Mouse (Mus musculus): ENCODE measurements at regions not wholly inside any gene's neighbourhood (a gene's known extent, or its start where the extent isn't known, plus 50 kb on each side); places are given as distances from the start of the nearest gene placed in this dataset.

DNA sequence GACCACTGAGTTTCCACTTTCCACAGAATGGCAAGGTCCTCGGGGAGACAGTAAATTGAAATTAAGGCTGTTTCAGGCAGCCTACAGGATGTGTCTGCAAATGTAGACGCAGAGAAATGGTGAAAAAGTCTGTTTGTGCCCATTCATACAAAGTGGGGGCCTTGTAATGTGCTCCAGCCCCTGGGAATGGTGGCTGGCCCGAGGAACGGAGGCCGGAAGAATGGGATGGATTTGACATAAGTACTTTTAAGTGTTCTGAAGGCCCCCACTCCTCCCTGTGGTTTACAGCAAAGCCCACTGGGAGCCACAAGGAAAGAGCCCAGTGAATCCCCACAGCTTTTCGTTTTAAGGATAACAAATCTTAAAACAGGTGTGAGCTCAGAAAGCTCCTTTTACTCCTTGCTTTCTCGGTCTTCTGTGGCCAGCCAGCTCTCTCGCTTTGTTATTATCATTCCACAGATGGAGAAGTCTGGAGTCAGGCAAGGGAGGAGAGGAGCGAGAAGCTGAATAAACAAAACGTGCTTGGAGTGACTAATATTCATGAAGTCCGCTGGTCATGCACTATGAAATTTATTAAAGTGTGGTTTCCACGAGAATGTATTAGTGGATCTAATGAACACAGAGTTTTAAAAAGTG, 337.7 kb downstream of the Hlx start:
- no peak for DNase-seq (ENCODE audit: low spot score in 2 of 2)

DNA sequence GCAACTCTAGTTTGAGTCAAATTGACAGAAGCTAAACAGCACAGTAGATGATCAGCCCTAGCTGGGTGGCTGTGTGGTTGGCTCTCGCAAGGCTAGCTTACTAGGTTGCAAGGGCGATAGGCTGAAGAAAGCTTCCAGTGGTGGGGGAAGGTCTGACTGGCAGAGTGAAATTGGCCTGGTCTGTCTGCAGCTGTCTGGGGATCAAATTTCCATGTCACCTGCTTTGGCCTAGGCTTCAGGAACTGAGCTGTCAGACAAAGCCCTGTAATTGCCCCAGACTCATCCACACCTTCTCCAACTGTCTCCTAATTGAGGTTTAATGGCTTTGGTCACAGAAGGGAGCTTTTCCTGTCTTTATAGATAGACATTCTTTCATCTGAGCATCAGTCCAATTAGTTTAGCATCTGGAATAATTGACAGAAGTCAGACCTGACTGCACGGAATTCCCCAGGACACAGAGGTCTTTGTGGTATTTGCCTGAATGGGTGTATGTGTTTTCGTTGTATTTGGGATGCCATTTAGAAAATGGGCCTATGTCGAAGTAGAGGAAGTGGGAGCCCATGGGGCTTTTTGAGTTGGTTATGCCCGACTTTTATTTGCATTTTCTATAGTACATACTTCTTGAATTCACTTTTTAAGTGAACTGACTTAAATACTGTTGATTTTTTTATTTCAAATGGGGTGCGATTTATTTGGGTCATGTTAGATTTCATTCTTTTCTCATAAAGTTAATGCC, 348.2 kb downstream of the Hlx start:
- DNase-seq (ENCODE audit: low spot score in 2 of 2): no peak

DNA sequence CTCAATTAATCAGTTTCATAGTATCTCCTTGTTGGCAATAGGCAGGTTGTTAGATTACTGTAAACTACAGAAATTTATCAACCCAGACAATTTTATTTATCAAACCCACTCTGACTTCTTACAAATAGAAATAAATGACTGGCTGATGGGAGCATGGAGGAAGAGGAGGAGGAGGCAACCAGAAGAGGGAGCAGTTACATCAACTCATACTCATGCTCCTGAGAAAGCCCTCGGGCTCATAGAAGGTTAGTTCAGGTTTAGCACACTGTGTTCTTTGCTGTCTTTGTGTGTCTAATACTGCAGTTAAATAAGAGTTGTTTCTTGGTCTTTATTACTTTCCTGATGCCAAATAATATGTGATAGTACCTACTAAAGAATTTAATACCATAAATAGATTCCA, 344.6 kb upstream of the 1700056E22Rik start:
- DNase-seq (ENCODE audit: low spot score in 2 of 2): no peak

DNA sequence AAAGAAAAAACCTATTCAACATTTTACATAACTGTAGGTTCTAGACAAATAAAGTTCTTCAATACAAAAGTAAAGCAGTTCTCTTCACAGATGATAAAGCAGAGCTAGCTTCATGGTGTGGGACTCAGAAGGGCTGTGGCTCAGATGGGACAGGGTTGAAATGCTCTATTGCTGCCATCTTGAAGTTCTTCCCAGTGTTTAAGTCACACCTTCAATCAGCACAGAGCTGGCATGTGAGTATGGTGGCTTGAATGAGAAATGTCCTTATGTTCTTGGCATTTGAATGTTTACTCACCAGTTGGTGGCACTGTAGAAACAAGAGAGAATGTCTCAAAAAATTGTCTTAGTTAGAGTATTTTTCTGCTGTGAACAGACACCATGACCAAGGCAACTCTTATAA, 330.9 kb upstream of the 1700056E22Rik start:
- no peak for DNase-seq (ENCODE audit: low spot score in 2 of 2)

DNA sequence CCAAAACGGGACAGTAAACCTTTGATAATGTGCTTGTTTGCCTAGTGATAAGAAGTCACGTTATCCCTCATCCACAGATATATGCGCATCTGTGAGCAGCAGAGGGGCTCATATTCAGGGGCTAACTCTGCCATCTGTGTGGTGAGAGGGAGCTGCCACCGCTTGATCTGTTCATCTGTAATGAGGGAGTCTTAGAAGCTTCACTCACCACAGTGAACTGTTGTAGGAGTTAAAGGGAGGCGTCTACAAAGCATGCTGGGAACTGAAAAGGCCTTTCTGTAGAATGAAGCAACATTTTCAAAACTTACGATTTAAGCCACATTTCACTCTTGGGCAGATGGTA, 324.1 kb upstream of the 1700056E22Rik start:
- DNase-seq (ENCODE audit: low spot score in 2 of 2): no peak

DNA sequence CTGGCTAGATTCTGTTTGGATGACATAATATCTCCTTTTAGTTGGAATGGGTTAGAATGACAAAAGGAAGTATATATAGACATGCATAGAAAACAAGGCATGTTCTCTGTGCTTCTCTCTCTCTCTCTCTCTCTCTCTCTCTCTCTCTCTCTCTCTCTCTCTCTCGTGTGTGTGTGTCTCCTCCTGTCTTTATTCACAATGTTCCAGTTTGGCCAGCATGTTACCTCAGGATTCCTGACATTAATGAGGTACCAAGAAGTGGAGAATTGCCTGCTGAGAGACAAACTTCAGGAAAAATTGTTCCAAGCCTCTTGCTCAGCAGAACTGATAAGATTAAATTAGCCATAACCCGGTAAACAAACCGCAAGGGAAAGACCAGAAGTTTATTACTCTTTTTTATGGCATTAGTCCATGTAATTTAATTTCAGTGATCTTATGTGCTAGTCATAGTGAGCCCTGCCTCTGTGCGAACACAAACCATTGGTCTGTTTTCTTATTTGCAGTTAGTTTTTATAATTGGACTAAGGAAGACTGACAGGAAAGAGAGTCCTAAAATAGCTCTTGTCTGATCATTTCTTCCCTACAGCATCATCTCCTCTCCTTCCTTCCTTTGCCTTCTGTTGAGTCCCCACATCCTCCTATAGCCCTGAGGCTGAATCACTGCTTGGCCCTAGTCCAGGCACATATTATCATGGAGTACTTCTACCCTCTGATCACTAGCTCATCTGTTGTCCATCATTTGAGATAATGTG, 323.5 kb upstream of the 1700056E22Rik start:
- no peak for DNase-seq (ENCODE audit: low spot score in 2 of 2)

DNA sequence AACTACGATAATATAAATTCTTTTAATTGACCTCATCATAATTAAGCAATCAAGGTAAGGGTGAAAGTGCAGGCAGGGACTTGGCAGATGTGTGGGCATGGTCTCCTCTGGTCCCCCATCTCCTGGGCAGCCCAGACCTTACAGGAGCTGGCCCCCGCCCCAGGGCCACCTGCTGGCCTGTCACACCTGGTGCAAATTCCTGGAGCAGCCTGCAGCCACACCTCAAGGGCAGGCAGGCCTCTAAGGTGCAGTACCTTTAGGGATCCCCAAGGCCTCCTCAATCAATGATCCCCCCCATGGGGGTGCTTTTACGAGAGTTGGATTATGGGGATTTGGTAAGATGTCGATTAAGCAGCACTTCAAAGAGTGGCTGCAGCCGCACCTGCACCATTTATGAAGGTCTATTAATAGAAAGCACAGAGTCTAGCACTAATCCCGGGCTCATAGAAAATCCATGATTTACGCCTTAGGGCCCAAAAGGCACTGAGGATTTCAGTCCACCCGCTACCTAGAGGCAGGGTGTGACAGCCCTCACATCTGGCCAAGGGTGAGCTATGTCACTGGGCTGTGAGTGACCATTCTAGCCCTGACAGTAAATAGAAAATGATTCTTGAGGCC, 319.8 kb upstream of the 1700056E22Rik start:
- DNase-seq (ENCODE audit: low spot score in 2 of 2): no peak

DNA sequence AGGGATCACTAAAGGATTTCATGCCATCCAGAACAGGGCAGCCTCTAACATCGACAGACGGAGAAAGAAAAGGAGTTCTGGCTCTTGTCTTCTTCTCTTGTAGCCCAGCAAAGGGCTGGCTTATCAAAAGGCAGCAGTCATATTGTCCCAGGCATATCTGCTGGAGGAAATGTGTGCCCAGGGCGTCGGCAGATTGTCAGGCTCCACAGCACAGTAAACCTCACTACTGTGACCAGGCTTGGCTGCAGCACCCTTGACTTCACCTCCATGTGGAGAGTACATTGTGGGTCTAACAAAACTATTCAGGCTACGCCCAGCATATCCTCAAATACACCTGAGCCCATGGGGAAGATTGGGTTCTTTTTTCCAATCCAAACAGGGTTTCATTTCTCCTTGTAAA, 317.7 kb upstream of the 1700056E22Rik start:
- no peak for DNase-seq (ENCODE audit: low spot score in 2 of 2)

DNA sequence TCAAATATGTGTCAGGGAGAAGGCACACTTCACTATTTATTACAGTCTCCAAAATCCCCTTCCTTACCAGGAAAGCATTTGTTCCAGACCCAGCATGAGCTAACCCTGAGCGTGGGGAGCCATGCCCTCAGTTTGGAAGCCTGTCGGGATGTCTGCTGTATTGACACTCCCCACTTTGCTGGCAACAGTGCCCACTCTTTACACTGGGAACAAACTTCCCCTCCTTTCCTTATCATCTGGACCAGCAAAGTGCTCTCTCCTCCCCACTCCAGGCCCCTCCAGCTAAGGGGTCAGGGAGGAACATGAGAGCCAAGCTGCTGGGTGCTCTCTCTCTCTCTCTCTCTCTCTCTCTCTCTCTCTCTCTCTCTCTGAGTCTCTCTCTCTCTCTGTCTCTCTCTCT, 310.7 kb upstream of the 1700056E22Rik start:
- DNase-seq (ENCODE audit: low spot score in 2 of 2): no peak

DNA sequence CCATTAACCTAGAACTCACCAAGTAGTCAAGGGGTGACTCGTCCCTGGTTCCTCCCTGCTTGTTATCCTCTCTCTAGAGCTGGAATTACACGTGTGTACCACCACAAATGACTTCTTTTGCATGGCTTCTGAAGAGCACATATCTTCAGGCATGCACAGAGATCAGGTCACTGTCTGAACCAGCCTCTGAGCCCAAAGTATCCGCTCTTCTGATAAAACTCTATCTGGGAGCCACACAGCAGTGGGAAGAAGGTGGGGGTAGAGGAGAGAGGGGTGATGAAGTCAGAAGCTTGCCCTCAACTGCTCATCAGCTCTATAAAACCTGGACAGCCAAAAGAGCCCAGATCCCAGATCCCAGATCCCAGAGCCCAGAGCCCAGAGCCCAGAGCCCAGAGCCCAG, 301.9 kb upstream of the 1700056E22Rik start:
- no peak for DNase-seq (ENCODE audit: low spot score in 2 of 2)

DNA sequence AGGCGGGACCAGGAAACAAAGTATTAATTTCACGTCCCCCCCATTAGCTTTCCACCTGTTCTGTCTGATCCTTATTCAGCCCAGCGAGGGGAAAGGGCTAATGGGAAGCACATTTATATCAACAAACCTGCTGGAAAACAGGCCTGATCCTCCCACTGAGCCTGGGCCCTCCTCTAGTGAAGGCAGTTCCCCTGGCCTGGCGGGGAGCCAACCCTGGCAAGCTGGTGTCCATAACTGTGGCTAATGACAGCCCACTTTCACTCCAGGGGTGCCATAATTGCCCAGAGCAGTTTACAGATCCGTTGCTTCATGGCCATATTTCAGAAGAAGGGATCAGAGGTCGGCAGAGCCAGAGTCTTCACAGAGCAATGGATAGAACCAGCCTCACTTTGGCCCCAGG, 301.2 kb upstream of the 1700056E22Rik start:
- DNase-seq (ENCODE audit: low spot score in 2 of 2): no peak

DNA sequence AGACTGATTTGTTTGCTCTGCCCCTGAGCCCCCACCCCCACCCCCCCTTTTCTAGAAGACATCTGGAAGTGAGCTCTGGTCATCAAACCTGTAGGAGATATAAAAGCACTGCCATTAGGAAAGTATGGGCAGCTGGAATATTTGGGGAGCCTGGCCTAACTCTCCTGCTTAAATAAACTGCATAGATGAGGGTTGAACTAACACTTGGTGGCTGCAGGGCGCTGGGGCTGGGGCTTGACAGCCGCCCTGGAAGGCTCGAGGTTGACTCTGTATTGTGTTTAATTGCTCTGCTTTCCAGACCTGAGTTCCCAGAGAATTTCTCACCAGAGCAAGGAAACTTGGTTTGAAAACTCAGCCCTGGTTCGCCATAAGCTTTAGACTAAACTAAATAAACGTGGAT, 300.7 kb upstream of the 1700056E22Rik start:
- no peak for DNase-seq (ENCODE audit: low spot score in 2 of 2)

DNA sequence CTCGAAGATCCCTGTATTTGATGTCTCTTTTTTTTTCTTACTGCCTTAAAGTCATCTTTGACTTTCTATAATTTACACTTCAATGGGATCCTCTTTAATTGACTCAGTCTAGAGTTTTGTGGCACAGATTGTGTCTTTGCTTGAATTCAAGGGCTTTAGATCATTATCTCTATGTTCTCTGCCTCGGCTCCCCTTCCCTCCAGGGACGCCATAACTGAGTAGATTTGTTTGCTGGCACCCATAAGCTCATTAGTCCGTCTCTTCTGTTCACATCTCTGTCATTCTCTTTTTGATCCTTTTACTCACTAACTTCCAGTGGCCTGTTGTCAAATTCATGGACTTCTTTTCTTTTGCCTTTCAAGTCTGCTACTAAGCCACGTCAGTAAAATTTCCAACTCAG, 299.0 kb upstream of the 1700056E22Rik start:
- DNase-seq (ENCODE audit: low spot score in 2 of 2): no peak

DNA sequence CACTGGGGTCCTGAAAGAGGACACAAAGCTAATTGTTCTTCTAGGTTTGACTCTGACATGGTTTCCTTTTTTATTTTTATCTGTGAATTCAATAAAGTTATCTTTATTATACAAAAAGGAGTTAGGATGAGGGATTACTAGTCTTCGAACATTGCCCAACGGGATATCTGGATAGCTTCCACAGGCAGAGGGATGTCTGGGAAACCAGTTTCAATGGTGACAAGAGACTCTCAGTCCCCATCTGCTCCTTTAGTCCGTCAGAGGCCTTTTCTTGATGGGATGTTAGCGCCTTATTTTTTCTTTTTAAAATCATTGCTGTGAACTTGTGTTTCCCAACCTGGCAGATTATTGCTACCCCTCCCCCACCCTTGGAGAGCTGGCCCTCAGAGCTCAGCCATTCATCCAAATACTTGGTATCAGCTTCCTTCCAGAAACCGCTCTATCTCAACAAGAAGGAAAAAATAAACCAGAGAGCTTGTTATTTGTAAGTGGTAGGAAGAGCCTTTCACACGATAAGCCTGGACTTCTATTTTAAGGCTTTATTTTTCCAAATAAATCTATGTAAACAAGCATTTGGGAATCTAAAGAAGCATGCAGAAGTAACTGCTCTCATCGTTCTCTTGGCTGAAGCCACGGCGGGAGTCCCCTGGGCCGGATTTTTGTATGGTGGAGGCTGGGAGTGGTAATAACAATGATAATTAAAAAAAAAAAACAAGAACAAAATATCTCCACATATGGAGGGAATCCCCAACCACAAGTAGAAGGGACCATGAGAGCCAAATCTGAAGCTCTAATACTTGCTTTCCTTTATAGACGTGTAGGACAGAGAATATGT, 296.6 kb upstream of the 1700056E22Rik start:
- no peak for DNase-seq (ENCODE audit: low spot score in 2 of 2)

DNA sequence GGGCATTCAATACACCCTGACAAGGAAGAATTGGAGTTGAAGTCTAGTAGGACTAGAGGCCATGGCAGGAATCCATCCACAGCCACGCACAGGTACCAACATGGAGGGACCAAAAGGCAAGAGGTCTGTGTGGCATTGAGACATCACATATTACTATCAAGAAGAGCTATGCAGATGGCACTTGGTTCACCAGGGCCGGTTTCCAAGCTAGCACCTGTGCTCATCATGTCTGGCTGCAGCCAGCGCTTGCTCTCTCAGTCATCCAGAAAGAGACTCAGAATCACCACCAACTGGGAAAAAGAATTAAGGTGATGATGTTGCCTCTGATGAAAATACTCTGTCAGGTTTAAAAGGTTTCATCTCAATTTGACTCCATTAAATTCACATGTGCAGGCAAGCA, 292.1 kb upstream of the 1700056E22Rik start:
- no peak for DNase-seq (ENCODE audit: low spot score in 2 of 2)

DNA sequence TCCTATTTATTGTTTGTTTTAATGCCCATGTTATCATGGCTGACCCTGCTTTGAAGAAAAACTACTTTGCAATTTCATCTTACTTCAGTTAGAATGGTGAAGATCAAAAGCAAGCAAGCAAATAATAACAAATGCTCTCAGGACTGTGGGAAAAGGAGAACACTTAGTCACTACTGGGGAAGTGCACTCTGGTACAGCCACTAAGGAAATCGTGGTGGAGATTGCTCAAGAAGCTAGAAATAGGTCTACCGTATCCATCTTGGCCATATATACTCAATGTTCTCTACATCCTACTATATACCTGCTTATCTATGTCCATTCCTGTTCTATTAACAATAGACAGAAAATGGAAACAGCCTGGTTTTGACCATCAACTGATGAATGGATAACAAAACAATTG, 290.1 kb upstream of the 1700056E22Rik start:
- no peak for DNase-seq (ENCODE audit: low spot score in 2 of 2)

DNA sequence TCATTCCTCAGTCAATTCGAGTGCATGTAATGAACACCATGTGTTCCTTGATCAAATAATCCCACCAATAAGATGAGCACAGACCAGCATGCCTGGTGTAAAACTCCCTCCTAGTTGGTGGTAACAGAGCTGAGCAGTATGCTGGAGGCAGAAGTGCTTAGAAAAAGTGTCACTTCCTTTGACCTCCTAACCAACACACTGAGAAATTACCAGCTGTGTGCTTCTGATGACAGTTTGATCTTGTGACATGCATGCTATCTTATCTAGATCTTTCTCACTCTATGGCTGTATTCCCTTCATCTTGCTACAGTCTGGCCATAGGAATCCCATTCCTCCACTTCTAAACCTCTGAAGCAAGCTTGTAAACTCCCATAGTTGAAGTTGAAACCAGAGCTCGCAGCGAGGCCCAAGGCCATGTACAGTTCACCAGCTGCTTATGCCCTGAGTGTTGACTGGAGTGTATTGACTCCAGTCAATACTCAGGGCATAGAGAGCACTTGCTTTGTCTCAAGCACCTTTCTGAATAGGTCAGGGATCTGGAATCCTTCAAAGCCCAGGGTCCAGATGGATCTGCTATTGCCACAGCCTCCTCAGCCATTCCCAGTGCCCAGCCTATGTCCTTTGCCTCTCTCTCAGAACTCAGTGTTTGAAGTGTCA, 286.5 kb upstream of the 1700056E22Rik start:
- DNase-seq (ENCODE audit: low spot score in 2 of 2): no peak

DNA sequence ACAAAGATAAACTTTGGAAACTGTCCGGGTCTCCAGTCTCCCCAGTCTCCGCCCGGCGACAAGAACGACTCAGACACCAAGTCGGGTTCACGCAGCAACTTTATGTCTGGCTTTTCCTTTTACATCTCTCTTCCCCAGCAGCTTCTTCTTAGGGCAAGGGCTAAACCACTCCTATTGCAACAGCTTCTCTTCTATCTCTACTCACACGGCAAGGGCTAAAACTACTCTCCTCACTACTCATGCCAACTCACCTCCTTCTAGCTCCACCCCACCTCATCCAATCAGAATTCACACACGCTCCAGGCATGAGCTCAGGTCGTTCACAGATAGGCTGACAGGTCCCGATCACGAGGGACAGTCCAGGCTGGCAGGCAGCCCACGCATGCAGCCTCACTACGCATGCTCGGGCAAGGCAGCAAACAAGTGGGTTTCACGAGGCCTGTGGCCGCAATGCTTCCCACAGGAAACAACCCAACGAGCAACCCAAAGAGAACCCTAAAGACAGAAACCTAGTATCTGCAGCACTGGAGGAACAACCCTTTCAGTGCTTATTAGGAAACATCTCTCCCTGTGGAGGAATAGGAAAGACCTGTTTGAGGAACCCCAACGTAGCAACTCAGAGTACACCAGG, 276.2 kb upstream of the 1700056E22Rik start:
- no peak for DNase-seq (ENCODE audit: low spot score in 2 of 2)

DNA sequence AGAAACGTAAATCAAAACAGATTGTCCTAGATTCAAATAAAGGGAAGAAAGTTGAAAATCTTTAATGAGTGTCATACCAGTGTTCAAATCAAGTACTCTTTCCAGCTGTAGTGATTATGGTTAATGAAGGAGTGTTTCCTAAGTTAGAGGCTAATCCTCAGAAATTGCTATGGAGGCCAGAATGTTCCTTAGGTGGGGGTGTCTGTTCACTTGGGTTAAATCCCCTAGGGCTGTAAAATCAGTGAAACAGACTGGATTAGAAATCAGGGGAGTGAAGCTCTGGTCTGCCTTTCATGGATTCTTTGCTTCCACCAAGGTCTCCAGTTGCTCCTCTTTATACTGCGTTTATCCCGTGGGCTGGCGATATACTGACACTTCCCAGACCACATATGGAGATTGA, 270.7 kb upstream of the 1700056E22Rik start:
- no peak for DNase-seq (ENCODE audit: low spot score in 2 of 2)

DNA sequence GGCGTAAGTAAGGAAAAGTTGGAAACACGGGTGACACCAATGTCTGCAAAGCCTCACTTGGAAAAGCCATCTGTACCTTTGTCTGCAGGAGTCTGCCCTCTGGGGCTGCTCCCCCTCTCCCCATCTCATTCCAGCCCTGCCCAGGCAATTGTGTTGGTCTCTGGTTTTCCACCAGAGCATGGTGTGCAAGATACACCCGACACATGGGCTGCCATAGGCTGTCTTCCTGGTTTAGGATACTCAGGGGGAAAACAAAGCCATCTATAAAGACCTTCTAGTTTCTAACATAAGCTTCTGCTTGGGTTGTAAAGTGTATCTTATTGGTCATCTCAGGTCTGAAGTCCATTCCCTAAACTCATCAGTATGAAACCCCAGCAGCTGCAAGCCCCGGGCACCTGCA, 270.1 kb upstream of the 1700056E22Rik start:
- no peak for DNase-seq (ENCODE audit: low spot score in 2 of 2)

DNA sequence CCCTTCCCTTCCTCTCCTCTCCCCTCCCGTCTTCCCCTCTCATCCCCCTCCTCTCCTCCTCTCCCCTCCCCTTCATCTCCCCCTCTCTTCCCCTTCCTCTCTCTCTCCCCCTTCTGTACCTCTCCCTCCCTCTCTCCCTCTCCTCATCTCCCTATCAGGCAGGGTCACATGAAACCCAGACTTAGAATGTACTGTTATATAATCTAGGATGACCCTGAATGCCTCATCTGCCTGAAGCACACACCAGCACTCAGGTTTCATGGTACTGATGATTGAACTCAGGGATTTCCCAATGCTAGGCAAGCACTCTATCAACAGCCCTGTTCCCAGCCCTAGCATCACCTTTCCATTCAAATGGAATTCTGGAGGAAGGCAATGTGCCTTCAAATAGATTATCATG, 264.6 kb upstream of the 1700056E22Rik start:
- no peak for DNase-seq (ENCODE audit: low spot score in 2 of 2)

Measured in urinary bladder, postnatal 4 days (tissue).